Mouse (Mus musculus) liver, embryonic 13.5 days (tissue): Measurements from ENCODE around the gene Ntmt1. TPM values are rescaled to one million over a fixed set of nuclear protein-coding genes. Genes with fewer than 3 reads are reported as not detected.

ENCODE experiments used
- ATAC-seq: fragments of 200-750 bp; cut with Nextera tagmentation; 2 replicates; pipeline ENCODE4 v1.8.0; 2017; ENCODE audit warnings: low read depth, mild to moderate bottlenecking, moderate number of reproducible peaks, moderate library complexity
- DNase-seq: peaks from one replicate; pipeline ENCODE4 v3.0.0; 2022
- H3K27ac ChIP-seq: fragments of 300-500 bp; sonication (generic); 2 replicates; pipeline ENCODE4 v1.5.1; 2015; ENCODE audit warnings: moderate library complexity, mild to moderate bottlenecking, inconsistent platforms
- H3K27me3 ChIP-seq: fragments of 300-500 bp; sonication (generic); 2 replicates; pipeline ENCODE4 v1.6.1; 2015; ENCODE audit warnings: mild to moderate bottlenecking, inconsistent platforms
- H3K36me3 ChIP-seq: fragments of 300-500 bp; sonication (generic); 2 replicates; pipeline ENCODE4 v1.6.1; 2015; ENCODE audit warnings: mild to moderate bottlenecking, inconsistent platforms
- H3K4me1 ChIP-seq: fragments of 300-500 bp; sonication (generic); replicated peaks from 2 replicates; pipeline ENCODE4 v1.6.1; 2015; ENCODE audit warnings: inconsistent platforms
- H3K4me2 ChIP-seq: fragments of 300-500 bp; sonication (generic); 2 replicates; pipeline ENCODE4 v1.6.1; 2015; ENCODE audit warnings: inconsistent platforms, mild to moderate bottlenecking, moderate library complexity
- H3K4me3 ChIP-seq: fragments of 300-500 bp; sonication (generic); replicated peaks from 2 replicates; pipeline ENCODE4 v1.5.1; 2015; ENCODE audit warnings: mild to moderate bottlenecking, inconsistent platforms
- H3K9ac ChIP-seq: fragments of 300-500 bp; sonication (generic); 2 replicates; pipeline ENCODE4 v1.6.1; 2015; ENCODE audit warnings: mild to moderate bottlenecking, inconsistent platforms
- H3K9me3 ChIP-seq: fragments of 300-500 bp; sonication (generic); replicated peaks from 2 replicates; pipeline ENCODE4 v1.6.1; 2016; ENCODE audit warnings: inconsistent platforms
- WGBS: fragments of 180-500 bp; shearing (Covaris S2); methylation state at CpG from one replicate; pipeline ENCODE4 v1.1.7; 2015; ENCODE audit not compliant: insufficient replicate concordance; 5-methylcytosine and 5-hydroxymethylcytosine counted together
- polyA plus RNA-seq: library from polyadenylated mRNA; unstranded; fragments of >200 nt; fragmentation: Nextera tagmentation; extraction: Ambion mirVana; gene quantifications from 2 replicates; pipeline ENCODE4 v1.2.1, GENCODE M21; 2015

Gene Ntmt1
- polyA plus RNA-seq, 1 experiment from 2014 or later = 36.3 TPM

DNA sequence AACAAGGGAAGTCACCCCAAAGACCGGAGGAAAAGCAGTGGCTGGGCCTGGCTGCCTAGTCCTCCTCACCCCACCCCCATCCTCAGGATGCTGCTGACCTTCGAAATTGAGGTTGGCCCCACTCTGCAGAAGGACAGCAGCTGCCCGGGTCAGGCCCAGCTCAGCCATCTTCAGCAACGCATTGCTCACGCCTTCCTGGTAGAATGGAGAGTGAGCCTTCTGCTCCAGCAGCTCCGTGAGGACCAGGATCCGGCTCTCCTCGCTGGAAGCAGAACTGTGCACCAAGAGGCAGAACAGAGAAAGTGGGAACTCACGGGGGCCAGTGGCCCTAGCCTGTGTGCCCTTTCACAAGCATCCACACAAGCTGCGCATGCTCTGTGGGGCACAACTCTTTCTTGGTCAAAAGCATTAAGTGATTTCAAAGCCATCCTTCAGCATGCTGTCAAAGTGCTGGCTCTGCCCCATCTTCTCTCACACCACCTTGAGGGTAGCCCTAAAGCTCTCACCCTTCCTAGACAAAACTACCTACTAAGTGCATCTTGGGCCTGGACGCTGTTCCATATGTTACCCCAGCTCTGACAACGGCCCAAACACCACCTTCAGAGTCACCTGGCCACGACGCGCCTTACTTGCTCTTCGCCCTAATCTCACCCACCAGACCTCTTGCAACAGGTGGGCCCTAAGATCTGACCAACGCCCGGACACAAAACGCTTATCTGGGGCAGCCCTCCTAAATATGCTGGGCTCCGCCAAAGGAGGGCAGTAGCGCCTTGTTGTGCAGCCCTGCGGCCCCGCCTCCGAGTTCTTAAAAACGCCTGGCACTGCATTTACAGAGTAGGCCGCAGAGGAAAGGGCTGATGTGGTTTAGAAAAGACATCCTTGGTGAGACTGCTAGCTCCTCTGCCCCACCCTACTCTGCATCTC, 19.5 kb downstream of the Ntmt1 start:
- Histone ChIP-seq H3K36me3 (peaks cover 49% of the 10 kb centered on the region), H3K27ac (peak overlapping the region; percentile 96), H3K27me3 (no peaks in the 10 kb centered on the region), H3K9me3 (no peaks in the 10 kb centered on the region), H3K4me1 (peaks cover 47% of the 10 kb centered on the region), H3K4me3 (peak overlapping the region; percentile 94), H3K9ac (peak overlapping the region; percentile 95), H3K4me2 (peak overlapping the region; percentile 92)
- 25% methylated on average over 26 of the region's 26 CpGs for WGBS
- ATAC-seq (peak; percentile 79), DNase-seq (peak; percentile 89)

DNA sequence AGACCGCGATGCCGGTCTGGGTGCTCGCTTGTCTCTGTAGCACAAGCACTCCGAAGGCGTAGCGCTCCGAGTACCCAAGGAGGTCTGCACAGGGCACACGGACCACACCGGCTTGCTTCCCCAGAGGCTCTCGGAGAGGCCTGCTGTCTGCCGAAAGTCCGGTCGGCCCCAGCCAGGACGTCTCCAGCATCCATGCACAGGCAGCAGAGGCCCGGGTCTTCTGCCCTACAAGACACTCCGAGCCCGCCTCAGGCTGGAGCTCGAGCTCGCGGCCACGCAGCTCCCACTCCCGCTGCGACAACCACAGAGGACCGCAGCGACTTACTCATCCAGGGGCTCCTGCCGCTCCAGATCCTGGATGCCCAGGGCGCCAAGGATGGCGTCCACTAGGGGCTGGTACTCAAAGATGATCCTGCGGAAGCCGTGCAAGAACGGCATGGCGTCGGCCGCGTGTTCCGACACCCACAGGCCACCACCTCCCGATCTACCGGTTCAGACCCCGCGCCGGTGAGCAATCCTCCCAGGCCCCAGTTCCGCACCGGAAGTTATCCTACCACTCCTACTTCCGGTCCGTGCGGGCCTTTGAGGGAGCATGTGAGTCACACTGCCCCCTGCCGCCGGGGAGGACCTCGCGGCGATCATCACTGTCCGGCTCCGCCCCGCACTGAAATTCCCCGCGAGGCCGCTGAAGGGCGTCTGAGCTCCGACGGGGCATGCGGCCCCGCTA, 20.3 kb downstream of the Ntmt1 start:
- Histone ChIP-seq H3K4me2 (peak overlapping the region; percentile 92), H3K36me3 (peaks cover 41% of the 10 kb centered on the region), H3K9me3 (no peaks in the 10 kb centered on the region), H3K4me1 (peaks cover 47% of the 10 kb centered on the region), H3K4me3 (peak overlapping the region; percentile 94), H3K27ac (peak overlapping the region; percentile 96), H3K9ac (peak overlapping the region; percentile 95), H3K27me3 (0 out of 2 replicates have a peak, but pooled peaks cover under 1% of the 10 kb centered on the region)
- ATAC-seq = peak; percentile 82
- peak; percentile 92 for DNase-seq
- under 1% methylated on average over 63 of the region's 63 CpGs for WGBS

DNA sequence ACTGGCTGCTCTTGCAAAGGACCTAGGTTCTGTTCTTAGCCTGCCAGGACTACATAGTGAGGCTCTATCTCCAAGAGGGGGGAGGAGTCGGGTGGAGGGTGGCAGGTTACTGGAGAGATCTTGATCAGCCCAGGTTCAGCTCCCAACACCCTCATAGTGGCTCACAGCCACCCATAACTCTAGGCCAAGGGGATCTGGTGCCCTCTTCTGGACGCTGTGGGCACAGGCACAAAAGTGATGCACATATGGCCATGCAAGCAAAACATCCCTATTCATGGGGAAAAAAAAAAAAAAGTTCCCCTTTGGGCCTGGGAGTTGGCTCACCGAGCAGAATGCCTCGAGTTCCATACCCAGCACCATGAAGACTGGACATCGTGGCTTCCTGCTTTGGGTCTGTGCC, 21.7 kb downstream of the Ntmt1 start:
- ATAC-seq (peak; percentile 13; the same call in 1 of the 2 replicates), DNase-seq (peak; percentile 55)
- Histone ChIP-seq H3K27me3 (peaks cover 10% of the 10 kb centered on the region; the same call in 1 of the 2 replicates), H3K9ac (no peak overlapping the region), H3K4me1 (peaks cover 36% of the 10 kb centered on the region), H3K9me3 (no peaks in the 10 kb centered on the region), H3K4me2 (no peak overlapping the region), H3K36me3 (peaks cover 27% of the 10 kb centered on the region), H3K27ac (no peak overlapping the region), H3K4me3 (no peak overlapping the region)
- WGBS = 10% methylated on average over 5 of the region's 5 CpGs

DNA sequence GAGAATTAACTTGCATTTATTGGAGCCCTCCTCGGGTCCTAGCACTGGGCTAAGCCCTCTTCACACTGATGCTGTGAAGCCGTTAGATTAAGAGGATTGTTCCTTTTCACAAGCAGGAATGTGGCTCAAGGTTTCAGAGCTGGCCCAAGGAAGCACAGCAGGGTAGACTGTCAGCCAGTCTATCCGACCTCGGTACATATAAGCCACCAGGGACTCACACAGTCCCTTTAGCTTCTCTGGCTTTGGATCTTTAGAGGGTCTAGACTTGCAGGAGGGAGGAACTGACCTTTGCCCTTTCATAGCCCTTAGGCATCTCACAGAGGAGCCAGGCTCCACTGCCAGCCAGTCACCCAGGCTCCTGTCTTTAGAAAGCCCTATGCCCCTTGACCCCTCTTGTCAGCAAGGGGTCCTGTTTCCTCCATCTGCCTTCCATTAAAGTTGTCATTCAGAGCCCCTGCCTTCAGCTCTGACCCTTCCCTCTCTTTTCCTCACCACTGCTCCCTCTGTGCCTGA, 22.7 kb downstream of the Ntmt1 start, which contains the start of gene Asb6:
Asb6 (minus strand) TSS at position 51 of the 513 bp plus-strand sequence.
- peaks cover 16% of the 10 kb centered on the region; the same call in 1 of the 2 replicates for H3K27me3 ChIP-seq
- DNase-seq (no peak), ATAC-seq (no peak)
- WGBS = 44% methylated on average over 4 of the region's 4 CpGs
- no peak within 1 kb of the TSS for H3K4me3 ChIP-seq
- peaks cover 17% of the 10 kb centered on the region for H3K36me3 ChIP-seq
- H3K4me2 ChIP-seq = no peak within 1 kb of the TSS
- no peak within 1 kb of the TSS for H3K9ac ChIP-seq
- no peak within 1 kb of the TSS for H3K27ac ChIP-seq
- H3K9me3 ChIP-seq = no peaks in the 10 kb centered on the region
- peaks cover 36% of the 10 kb centered on the region for H3K4me1 ChIP-seq

DNA sequence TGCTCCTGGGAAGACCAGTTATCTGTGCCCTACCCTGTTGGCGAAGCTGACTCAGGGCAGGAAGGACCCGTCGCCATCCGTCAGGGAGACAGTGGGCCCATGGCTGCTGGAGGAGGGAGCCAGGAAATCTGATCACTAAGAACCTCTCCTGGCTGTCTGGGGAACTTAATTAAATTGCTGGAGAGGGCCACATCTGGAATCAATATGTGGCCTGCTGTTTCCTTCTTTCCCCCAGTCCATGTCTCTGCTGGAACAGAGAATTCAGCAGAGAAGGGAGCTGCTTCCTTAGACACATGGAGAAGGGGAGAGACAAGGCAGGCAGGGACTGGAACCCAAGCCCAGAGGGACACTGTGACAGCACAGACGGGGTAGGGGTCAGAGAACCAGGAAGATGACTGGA, 26.0 kb downstream of the Ntmt1 start:
- Histone ChIP-seq H3K4me1 (peaks cover 25% of the 10 kb centered on the region), H3K4me3 (no peak overlapping the region), H3K36me3 (no peaks in the 10 kb centered on the region), H3K4me2 (no peak overlapping the region), H3K9me3 (no peaks in the 10 kb centered on the region), H3K27me3 (peaks cover 25% of the 10 kb centered on the region), H3K27ac (no peak overlapping the region), H3K9ac (no peak overlapping the region)
- no peak for ATAC-seq
- no peak for DNase-seq
- WGBS = 45% methylated on average over 5 of the region's 5 CpGs

DNA sequence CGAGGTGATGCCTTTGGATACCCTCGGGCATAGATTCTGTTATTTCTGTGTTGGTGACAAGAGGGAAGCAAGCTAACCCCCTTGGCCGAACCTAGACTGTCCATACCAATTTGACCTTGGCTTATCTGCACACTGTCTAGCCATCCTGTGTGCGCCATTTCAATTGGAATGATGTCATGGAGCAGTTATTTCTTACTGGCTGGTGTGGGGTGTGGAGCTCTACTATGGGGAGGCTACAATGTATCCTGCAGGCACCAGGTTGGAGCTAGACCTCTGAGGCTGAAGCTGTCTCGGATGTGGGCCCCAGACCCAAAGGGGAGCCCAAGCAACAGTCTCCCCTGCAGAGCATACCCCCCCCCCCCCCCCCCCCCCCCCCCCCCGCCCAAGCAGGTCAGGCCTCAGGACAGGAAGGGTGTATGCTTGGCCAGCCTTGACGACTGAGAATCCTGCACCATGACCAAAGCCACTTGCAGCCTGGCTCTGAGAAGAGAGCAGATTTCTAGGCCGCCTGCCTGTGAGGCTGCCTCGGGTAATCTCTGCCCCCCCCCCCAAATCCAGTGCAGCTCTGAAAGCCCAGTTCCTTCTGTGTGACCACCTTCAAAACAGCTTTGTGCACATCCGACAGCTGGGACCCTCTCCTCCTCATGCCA, 26.9 kb downstream of the Ntmt1 start, which contains the start of gene Prrx2:
Prrx2 (plus strand) TSS at position 600 of the 650 bp plus-strand sequence.
- Histone ChIP-seq H3K27me3 (peaks cover 25% of the 10 kb centered on the region), H3K27ac (no peak within 1 kb of the TSS; the same call in 1 of the 2 replicates), H3K4me1 (peaks cover 17% of the 10 kb centered on the region), H3K9ac (no peak within 1 kb of the TSS), H3K9me3 (no peaks in the 10 kb centered on the region), H3K36me3 (no peaks in the 10 kb centered on the region), H3K4me2 (no peak within 1 kb of the TSS), H3K4me3 (no peak within 1 kb of the TSS)
- WGBS = 73% methylated on average over 8 of the region's 10 CpGs
- DNase-seq = no peak
- ATAC-seq = no peak

DNA sequence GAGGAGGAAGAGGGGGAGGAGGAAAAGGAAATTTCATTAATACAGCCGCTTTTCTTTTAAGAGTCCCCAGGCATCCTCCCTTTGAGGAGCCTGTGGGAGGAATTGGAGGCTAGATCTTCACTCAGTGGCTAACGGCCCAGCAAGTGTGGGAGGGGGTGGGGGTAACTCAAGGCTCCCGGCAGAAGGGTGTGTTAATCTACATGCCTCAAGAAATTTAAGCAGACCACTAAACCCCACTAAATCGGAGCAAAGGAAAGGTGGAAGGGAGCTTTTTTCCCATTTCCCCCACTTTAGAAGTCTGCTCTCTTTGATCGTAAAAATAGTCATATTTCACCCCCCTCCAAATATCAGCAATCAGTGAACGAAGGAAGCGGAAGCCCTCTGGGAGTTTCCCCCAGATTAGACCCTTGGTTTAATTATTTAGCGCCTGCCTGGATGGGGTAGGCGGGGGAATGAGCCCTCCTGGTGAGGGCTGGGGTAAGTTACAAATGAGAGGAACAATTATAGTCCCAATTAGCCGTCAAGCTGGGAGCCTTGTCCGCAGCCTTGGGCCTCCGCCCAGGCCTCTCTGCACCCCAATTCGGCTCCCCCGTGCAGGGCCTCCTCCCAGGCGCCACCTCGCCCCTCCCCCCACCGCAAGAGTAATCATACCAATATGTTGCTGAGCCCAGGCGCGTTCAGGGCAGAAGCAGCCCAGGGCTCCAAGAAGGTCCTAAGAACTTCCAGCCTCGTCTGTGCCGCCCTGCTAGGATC, 28.8 kb downstream of the Ntmt1 start:
- H3K4me2 ChIP-seq = peak overlapping the region; percentile 32
- ATAC-seq = peak; percentile 70
- H3K4me1 ChIP-seq = peaks cover 16% of the 10 kb centered on the region

DNA sequence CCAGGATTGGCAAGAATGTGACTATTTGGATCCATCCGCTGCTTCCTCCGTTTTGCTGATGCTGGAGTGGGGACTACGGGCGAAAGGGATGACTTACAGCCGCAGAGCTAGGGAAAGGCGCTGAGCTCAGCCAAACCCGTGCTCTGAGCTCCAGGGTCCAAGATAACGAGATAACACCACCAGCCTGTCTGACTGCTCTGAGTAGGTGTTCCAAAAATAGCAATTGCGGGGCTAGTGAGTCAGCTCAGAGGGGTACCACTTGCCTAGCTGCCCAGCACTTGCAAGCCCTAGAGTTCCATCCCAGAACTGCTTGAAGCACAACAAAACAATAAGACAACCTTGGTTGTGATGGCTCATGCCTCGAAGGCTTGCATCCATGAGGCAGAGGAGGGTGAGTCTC, 35.0 kb downstream of the Ntmt1 start:
- no peak for DNase-seq
- ATAC-seq = no peak
- Histone ChIP-seq H3K36me3 (no peaks in the 10 kb centered on the region), H3K9ac (no peak overlapping the region), H3K4me2 (no peak overlapping the region), H3K27ac (no peak overlapping the region), H3K9me3 (no peaks in the 10 kb centered on the region), H3K4me1 (peaks cover 9% of the 10 kb centered on the region; the same call in 1 of the 2 replicates), H3K27me3 (peaks cover 66% of the 10 kb centered on the region), H3K4me3 (no peak overlapping the region)
- 34% methylated on average over 10 of the region's 10 CpGs for WGBS

More for the DNA sequence above, 28.8 kb downstream of the Ntmt1 start:
- peak; percentile 25 for DNase-seq
- no peak overlapping the region for H3K27ac ChIP-seq
- peaks cover 27% of the 10 kb centered on the region for H3K27me3 ChIP-seq
- 17% methylated on average over 21 of the region's 21 CpGs for WGBS
- peak overlapping the region; percentile 26 for H3K9ac ChIP-seq
- H3K9me3 ChIP-seq = no peaks in the 10 kb centered on the region
- no peaks in the 10 kb centered on the region for H3K36me3 ChIP-seq
- no peak overlapping the region for H3K4me3 ChIP-seq

DNA sequence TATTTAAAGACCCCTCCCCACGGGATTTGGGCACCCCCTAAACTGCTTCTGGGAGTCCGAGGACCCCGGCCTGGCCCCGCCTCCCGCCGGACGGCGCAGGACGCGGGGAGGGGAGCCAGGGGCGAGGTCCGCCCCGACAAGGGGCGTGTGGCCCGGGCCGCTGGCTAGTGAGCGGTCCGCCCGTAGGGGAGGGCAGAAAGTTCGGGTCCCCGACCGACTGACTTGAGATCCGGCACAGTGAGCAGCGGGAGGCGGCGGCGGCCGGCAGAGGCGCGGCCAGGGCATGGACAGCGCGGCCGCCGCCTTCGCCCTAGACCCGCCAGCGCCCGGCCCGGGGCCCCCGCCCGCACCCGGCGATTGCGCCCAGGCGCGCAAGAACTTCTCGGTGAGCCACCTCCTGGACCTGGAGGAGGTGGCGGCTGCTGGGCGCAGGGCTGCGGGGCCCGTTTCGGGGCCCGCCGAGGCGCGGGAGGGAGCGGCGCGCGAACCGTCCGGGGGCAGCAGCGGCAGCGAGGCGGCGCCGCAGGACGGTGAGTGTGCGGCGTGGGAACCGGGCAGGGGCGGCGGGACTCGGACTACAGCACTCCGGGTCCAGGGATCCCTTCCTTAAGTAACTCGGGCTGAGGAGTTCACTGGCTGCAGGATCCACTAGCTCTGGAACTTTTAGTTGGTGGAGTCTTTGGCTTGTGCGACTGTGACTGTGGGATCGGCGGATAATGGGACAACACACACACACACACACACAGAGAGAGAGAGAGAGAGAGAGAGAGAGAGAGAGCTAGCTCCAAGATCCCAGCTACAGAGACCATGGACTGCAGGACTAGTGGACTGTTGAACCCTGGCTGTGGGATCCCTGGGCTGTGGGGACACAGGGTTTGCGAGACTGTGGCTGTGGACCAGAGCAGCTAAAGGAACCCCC, 37.8 kb downstream of the Ntmt1 start:
- peak overlapping the region; percentile 47; the same call in 1 of the 2 replicates for H3K9ac ChIP-seq
- H3K4me2 ChIP-seq = peak overlapping the region; percentile 64
- peaks cover 9% of the 10 kb centered on the region; the same call in 1 of the 2 replicates for H3K4me1 ChIP-seq
- no peak for ATAC-seq
- H3K36me3 ChIP-seq = no peaks in the 10 kb centered on the region
- no peak for DNase-seq
- no peak overlapping the region for H3K27ac ChIP-seq
- H3K27me3 ChIP-seq = peaks cover 82% of the 10 kb centered on the region
- H3K4me3 ChIP-seq = peak overlapping the region; percentile 48
- WGBS = 3% methylated on average over 79 of the region's 80 CpGs
- H3K9me3 ChIP-seq = no peaks in the 10 kb centered on the region
